Mouse (Mus musculus) common myeloid progenitor, adult 5-6 weeks (primary cell): ENCODE results near the gene Cyren. TPM values are rescaled to one million over a fixed set of nuclear protein-coding genes. Genes with fewer than 3 reads are reported as not detected.

ENCODE experiments used
- ATAC-seq: replicated peaks from 2 replicates; pipeline ENCODE4 v1.8.0; 2016; ENCODE audit warnings: low read depth, mild to moderate bottlenecking, moderate TSS enrichment, inconsistent platforms; ENCODE audit not compliant: poor library complexity, severe bottlenecking
- total RNA-seq: library from RNA; stranded (forward); fragments of 200-1000, 187-1606 nt; gene quantifications from 2 replicates; pipeline ENCODE4 v1.2.3, GENCODE M21; 2017

Gene Cyren
- total RNA-seq, 1 experiment from 2014 or later, result 5.9 TPM

DNA sequence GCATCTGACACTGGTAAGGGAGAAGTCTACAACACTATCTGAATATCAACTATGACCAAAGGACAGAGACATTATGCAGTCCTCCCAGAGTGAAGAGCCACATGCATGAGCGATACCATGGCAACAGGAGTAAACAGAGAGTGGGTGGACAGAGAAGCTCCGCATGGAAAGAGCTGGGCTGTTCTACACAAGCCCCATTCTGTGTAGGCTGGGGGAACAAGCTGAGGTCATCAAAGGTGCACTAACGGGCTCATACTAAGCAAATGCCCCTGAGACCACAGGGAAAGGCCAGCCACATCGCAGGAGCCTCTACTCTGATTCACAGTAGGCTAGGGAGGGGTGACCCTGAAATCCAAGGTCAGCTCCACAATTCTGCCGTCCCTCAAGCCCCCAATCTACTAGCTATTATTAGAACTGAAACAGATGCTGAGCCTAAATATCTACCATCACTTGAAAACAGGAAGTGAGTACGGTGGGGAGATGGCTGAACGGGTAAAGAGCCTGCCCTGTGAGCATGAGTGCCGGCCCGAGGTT lies 24.1 kb upstream of the Cyren start:
- ATAC-seq, result peak; percentile 50

DNA sequence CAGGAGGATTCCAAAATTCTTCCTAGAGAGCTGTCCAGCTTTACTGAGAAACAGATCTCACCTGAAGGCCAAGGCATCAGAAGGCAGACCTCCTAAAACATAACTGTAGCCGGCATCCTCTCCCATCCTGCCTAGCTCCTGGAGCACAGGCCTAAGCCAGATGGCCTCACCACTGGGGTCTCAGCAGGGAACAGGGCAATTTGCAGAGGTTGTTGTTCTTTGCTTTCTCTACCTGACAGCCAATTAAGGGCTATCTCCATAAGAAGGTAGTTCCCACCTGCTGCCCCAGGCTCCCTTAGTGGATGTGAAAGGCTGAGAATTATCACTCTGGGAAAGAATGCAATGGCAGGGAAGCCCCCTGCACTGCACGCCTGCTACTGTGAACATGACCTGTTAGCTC lies 23.1 kb upstream of the Cyren start:
- ATAC-seq, result no peak

DNA sequence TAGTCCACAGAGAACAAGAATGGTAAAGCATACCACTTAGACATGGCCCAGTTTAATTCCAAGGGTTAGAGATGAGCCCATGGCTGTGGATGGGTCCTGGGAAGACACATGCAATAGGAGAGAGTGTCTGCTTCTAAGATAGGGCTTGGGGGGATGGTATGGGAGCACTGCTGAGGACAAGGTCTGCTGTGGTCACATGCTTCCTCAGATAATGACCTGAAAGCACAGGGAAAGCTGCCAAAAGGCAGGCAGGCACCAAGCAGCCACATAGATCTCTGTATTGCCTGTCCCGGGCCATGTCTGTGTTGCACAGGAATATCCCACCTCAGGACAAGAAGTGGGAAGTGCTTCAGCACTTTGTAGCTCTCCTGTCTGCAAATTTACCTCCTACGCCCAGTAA lies 21.3 kb upstream of the Cyren start:
- peak; percentile 78 for ATAC-seq

DNA sequence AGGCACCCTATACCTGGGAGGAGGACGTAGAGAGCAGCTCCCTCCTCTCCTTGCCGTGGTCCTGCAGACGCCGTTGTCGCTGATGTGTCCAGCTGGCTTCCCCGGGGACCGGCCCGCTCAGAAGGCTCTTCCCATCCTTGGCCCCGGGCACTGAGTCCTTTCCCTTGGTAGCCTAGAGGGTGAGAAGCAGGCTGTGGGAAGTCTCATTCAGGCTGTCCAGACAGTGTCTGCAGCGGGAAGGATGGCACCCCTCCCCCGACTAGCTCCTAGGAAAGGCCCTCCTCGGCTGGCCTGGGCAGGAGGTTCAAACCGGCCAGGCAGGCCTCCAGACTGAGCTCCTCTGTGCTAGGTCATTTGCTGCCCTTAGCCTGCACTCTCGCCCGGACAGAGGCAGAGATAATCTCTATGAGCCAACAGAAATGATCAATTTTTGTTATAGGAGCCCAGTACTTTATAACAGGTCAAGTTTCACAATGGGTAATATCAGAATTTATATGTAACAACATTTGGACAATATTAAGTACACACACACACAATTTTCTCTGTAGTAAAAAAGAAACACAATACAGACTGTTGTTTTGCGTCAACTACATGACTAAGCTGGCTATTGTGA lies 18.4 kb upstream of the Cyren start:
- no peak for ATAC-seq

DNA sequence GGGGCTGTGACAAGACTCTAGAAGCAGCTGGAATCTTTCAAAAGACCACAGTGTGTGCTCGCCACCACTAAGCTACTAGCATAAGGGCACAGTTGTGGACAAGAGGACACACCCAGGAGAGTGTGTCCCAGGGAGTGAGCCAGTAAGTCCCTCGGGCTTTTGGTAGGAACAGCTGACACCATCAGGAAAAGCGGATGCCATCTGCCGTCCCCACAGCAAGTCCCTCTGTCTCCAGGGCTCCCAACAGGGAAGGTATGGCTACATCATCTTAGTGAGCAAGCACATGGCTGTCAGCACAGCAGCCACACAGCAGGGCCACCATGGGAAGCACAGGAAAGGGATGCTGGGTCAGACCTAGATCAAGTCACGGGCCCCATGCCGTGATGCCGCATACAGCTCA lies 17.7 kb upstream of the Cyren start:
- ATAC-seq, result no peak

DNA sequence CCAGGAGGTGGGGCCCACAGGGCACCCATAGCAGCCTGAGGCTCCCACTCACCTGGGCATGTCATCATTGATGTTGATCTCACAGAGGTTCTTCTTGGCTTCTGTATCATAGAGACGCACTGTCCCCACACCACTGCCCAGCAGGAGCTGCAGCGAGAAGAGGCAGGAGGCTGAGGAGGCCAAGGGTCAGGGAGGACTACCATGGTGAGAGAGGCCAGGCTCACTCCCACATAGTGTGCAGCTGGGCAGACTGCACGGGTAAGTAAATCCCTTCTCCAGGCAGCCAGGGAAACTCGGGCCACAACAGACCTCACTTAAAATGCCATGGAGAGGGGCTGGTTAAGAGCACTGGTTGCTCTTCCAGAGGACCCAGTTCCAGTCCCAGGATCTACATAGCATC lies 11.3 kb upstream of the Cyren start:
- ATAC-seq, result no peak

DNA sequence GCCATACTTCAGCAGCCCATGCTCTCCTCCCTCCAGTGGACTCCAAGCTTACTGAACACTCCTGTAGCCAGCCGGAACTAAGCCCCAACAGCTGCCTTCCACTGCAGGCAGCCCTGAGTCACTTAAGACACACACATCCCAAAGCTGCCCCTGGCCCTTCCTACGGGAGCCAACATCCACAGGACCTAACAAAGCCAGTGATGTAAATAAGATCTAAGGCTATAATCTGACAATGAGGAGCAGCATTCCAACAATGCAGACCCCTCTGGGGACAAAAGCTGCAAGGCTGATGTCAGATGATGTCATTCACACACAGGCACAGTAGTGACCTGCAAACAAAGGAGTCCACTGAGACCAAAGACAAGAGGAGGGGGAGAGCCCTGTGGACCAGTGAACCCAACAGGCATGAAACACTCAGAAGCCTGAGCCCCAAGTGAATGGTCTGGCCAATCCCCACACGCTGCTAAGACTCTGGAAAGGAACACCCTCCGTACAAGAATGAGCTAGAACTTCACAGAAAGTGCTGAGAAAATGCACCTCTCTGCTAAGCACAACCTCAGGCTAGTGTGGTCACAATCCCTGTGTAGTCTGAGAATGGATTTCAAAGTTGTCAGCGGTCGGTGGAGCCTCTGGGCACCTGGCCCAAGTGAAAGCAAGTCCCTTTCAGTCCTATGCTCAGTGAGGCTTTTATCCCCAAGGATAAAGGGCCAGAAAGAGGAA lies 9.4 kb upstream of the Cyren start:
- ATAC-seq, result no peak

DNA sequence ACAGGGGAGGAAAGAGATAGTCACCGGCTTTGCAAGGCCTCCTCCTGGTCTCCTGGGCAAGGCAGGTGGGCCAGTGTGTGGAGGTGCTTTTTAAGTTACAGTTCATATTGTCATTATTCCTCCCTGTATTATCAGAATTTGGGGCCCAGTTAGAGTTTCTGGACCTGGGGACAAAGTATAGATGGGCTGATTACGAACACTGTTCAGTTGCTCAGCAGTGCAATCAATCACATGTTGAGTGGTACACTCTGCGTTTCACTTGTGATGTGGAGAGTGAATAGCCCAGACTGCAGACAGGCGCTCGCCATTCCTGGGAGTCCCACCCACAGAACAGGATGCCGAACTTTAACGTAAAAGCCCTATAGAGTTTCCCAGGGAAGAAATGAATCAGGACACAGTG lies 6.9 kb upstream of the Cyren start:
- ATAC-seq, result no peak

DNA sequence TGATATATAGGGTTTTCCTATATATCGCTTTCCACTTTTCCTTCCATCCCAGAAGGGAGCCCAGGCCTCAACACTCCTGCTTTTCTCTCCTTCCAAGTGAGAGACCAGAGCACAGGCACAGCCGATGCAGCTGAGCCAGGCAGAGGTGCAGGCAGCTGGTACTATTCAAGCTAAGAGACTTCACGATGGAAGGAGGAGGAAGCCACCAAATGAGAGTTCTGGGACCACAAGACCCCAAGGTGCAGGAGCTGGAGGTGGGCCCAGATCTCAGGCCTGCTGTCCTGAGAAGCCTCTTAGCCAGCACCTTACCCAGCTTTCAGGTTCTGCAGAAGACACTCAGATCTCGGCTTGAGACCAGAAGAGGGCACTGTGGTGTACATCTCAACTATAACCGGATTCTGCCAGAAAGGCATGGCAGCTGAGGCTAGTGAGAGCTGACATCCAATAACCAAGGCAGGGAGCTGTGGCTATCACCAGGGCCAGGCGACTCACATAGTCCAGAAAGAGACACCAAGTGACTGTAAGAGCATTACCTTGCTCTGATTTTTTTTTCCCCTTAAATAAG lies 2.1 kb upstream of the Cyren start:
- no peak for ATAC-seq

DNA sequence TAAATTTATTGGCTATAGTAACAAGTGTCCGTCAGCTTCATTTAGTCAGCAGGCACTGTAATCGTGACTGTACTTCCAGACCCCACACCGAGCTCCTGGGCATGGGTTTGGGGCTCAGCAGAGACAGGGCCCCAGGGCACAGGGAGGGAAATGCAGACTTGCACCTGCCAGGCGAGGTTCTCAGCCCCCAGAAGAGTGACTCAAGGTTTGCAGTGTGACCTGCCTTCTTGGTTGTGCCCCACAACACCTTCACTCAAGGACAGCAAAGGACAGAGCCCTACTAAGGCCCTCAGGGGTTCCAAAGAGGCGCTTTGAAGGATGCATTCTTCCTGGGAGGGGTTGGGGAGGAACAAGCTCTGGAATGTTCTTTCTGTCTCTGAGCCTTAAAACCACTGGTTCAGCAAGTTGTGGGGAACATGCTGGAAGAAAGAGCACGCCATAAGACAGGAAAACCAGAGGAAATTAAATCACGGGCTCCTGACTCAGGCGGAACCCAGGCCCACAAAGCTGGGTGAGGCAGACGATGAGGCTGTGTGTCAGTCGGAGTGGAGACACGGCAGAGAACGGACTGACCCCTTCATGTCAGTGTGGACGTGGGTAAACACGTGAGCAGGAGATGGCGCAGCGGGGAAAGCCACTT lies 1.4 kb upstream of the Cyren start:
- no peak for ATAC-seq

DNA sequence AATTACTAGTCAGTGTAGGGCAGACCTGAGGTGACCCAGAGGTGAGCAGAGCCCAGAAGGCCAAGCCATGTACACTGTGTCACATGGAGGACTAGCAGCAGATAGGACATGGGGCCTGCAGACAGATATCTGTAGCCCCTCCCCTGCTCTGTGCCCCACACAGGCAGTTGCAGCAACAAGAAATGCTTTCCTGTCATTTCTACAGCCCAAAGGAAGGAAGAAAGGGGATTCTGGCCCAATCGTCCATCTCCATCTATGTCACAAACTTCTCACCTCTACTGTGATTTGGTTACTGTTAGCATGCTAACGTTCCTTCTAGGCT lies 1.1 kb downstream of the Cyren start:
- ATAC-seq, result no peak

DNA sequence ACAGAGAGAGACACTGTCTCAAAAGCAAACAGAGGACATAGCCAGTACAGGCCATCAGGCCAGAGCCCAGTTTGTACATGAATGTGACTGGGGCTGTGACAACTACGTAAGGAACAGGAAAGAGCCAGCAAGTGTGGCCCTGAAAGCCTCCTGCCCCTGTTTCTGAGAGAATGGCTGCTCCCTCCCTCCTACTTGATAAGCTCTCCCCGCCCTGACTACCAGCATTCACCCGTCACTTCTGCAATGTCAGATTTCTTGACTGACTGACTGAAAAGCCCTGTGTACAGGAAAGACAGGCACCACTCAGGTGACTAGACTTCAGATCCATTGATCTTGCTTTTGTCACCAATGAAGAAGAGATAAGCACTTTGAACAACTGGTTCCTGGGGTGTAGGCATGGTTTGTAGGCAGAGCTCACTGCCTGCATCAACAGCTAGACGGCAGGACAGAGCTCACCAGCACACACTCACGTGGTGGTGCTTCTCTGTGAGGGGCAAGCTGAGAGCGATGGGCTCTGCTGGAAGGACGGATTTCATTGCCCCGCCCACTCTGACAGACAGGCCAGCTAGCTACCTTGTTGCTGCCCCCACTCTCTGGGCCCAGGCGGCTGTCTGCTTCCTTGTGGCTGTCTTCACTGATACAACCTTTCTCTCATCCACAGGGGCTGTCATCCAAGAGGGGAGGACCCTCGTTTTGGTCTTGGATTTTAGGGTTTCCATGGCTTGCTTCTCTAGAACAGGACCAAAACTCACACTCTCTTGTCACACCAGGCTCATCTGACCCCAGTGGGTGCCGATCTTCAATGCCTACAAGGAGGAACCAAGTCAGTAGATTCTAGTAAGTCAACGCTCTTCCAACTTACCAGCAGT lies 1.7 kb downstream of the Cyren start:
- peak; percentile 10; the same call in 1 of the 2 replicates for ATAC-seq

DNA sequence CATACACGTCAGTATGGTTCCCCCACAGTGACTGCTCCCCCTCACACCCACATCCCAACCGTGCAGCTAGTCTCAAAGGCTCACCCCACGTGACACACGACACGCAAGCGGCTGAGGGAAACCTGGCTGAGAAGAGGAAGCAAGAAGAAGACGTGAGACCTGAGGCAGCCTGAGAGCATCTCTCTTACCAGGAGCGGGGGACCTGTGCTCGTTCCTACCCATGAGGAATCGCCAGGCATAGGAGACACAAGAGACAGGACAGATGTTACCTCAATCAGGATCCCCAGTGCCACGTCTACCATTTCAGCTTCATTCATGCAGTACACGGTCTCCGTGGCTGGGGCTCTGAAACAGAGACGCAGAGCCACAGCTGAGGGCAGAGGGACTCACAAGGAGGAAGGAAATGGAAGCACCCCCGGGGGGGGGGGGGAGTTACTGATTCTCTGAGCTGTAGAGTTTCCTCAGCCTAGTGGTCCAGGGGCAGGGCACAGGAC lies 2.5 kb downstream of the Cyren start:
- ATAC-seq, result peak; percentile 26

DNA sequence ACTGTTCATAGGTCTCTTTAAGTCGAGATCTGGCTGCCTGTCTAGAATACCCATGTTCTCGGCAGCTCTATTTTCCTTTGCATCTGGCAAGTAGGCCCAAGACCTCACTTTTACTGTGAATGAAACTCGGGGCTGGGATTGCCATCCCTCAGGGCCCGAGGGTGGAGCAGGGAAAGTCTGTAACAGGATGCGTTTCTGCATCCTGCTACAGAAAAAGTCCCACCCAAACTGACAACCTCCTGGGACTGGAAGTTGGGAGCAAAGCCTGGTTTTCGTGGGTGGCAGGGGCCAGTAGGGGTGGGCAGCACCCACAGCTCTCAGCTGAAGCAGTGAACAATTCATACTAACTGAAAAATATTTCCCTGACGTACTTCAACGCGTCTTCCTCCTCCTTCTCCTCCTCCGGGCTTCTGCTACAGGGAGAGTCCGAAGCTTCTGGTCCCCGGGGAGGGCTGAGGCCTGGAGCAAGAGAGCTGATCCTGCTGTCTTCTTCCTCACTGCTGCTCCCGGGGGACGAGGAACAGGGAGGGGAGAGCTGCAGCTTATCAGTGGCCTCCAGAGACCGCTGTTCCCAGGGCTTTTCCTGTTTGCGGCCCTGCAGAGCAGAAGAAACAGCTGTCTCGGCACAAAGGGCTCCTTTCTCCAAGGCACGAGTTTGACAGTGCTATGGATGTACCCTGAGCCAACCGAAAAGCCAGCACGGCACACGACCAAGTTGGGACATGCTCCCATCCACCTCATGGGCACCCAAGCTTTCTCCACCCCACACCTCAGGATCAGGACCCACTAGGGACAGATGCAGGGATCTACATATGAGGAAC lies 3.5 kb downstream of the Cyren start:
- peak; percentile 31 for ATAC-seq

DNA sequence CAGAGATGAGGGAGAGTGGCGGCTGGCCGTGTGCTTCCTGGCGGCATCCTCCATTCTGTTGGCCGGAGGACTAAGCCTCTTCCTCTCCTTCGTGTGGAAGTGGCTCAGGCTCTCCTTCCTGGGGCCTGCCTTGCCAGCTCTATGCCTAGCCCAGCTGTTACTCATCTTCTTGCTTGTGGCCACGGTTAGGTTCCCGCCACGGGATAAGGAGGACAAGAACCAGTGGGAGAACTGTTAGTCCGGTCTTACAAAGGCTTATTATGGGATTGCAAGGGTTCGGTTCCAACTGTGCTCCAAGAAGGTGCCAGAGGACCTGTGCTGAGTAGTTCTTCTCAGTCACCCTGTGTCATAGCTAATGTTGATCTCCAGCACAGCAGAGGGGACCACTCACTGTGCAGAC lies 5.0 kb downstream of the Cyren start:
- ATAC-seq, result no peak

DNA sequence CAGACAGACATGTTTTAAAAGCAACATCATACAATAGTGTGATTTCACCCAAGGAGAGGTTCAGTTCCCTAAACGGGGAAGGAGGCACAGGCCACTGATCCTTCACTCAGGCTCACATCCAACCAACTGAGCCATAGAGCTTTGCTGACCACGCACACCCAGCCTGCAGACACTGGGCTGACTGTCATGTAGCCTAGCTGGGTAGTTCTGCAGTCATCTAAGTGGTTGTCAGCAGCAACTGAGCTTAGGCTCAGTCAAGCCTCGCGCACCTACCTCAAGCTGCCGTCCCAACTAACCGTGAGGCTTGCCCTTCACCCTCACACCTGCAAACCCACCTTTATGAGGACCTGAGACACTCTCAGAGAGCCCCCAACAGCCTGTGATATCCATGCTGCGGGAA lies 5.9 kb downstream of the Cyren start:
- no peak for ATAC-seq

DNA sequence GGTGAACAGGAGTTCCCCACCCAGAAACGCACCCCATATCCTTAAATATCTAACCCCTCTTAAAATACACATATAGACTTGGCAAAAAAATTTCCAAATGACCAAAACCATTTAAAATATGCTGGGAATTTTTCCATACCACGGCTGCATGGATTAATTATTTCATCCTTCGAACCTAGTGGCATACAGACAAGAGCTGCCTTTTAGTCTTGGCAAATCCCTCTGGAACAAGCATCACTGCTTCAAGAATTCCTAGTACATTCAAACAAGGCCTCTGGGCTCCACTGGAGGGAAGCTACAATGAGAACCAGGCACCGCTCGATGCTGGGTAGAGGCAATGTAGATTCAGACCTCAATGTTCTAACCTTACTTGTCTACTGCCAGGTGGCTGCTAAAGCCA lies 7.1 kb downstream of the Cyren start:
- no peak for ATAC-seq

DNA sequence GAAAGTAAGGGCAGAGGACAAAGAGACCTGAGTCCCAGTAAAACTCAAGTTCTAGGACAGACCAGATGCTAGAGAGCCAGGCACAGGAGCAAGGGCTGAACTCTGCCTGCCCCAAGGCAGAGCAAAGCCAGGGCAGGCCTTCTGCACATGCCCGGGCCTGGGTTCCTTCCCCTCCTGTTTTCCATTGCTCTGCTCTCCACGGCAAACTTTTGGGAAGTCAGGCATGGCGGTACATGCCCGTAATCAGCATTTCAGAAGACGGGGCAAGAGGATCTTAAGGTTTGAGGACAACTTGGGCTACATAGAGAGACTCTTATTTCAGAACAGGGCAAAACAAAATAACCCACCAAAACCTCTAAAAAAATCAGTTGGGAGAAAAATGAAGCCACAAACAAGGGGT lies 7.7 kb downstream of the Cyren start:
- no peak for ATAC-seq

DNA sequence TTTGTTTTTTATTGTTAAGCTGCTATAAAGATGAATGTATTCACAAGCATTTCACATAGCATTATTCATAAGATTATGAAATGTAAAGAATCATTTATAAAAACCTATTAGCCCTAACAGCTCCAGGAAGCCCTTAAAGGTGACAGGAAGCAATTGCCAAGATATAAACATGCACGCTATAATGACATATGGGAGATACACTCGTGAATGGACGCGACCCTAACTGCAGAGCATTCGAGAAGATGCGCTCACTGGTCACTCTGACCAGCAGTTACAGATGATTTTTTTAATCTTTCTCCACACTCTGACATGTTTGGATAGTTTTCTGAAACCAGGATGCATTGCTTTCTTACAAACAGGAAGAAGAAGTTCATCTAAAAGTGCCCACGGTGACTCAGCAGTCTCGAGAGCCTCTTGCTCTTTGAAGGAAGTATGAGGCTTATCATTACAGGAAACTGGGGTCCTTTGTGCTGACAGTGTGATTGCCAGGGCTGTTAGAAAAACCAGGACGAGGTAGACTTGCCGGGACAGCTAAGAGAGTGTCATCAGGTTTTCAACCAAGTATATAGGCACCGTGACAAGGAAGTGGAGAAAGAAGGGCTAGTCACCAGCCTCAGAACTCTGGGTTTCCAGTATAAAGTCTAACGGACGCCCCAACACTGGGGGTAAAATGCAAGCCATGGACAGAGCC lies 8.5 kb downstream of the Cyren start:
- ATAC-seq, result peak; percentile 74
